Mouse (Mus musculus) megakaryocyte, embryonic 14.5 days (primary cell): ENCODE measurements around the gene Ttyh1.

Experiments used
- FLI1 ChIP-seq: IDR thresholded peaks from 2 replicates; pipeline ENCODE4 v1.6.1; 2012; ENCODE audit warnings: low read length, inconsistent platforms, mixed read lengths
- GATA1 ChIP-seq: IDR thresholded peaks from 3 replicates; pipeline ENCODE4 v1.6.1; 2012; ENCODE audit warnings: mixed read lengths, low read length, inconsistent platforms, borderline replicate concordance

DNA sequence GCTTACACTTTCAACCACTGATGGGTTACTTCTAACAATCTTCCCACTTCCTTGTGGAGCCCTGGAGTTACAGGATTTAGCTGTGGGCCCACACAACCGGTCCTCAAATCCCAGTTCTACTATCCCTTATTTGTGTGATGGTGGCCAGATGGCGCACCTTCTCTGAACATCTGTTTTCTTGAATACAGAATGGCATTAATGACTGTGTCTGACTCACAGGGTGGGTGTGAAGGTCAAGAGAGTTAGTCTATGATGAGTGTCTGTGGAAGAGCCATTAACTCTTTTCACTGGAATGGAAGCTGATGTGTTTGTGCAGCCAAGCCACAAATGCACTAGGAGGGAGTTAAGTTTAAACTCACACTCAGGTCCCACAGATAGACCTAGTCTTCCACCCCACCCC lies 20.9 kb upstream of the Ttyh1 start:
- no peak for TF ChIP-seq GATA1
- TF ChIP-seq FLI1 = no peak
